10 mouse cellular contexts compared by ENCODE assay signal in the genomic region with DNA sequence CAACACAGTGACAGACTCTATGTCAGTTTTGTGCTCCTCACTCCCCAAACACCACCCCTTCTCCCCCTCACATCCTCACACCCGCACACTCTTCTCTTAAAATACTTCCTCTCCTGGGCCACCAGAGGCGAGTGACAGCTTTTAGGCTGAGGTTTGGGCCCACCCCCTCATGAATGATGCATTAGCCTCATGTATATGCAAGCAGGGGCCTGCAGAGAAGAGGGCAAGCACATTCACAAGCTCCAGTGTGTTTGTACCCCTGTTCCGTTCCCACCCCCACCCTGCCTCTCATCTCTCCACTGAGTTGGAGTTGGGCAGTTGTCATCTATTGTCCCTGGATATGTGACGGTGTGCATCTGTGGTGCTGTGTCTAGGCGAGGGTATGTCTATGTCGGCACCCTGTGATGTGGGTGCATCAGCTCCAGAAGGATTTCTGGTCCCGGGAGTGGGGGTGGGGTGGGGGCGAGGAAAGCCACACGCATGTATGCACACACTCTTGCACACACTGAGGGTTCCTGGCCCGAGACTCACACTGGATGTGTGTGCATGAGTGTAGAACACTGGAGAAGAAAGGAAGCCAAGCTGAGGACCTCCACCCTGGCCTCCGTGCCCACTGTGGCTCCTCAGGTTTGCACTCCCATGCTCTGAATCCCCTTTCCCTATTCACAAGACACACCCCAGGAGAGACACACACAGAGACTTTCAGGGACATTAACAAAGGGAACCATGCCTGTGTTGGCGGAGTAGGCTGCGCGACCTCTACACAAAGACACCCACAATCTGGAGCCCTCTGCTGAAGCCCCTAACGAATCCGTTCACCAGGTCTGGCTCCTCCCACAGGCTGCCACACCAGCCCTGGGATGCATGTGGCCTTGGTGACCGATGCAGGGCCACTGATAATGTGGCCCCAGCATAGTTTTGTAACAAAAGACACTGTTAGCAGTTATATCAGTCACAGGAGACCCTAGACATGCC. TPM values are rescaled to one million over a fixed set of nuclear protein-coding genes. Genes with fewer than 3 reads are reported as not detected.
A peak's percentile ranks its signal among the peaks of the same experiment; 100 is the strongest.
DNase-seq lines count a peak whose midpoint lies in the region; ATAC-seq lines count a peak whose summit lies in the region.
"Had no signal": no experiment of that assay in that cellular context is flagged by ENCODE, and none has a peak within 500 bp of the region (broad histone marks: within the 10 kb centered on the region; RNA-seq: fewer than 3 reads in every experiment).

No protein-coding gene starts in this region.

- no peak overlapping the region for H3K9ac ChIP-seq in embryonic facial prominence, embryonic 12.5 days
- peak overlapping the region; percentile 87 for H3K9ac ChIP-seq in hindbrain, embryonic 16.5 days (ENCODE audit: low read depth, low read length)
- peak overlapping the region; percentile 78 for H3K9ac ChIP-seq in midbrain, embryonic 15.5 days

- peak overlapping the region; percentile 9; the same call in 1 of the 2 replicates for H3K4me3 ChIP-seq in embryonic facial prominence, embryonic 12.5 days
- H3K4me3 ChIP-seq in hindbrain, embryonic 16.5 days (ENCODE audit: low read length), result peak overlapping the region; percentile 67
- H3K4me3 ChIP-seq in midbrain, embryonic 15.5 days, result peak overlapping the region; percentile 73

- H3K4me2 ChIP-seq in embryonic facial prominence, embryonic 12.5 days (replicated peaks), result peak overlapping the region; percentile 49; the same call in 1 of the 2 replicates
- peak overlapping the region; percentile 84 for H3K4me2 ChIP-seq in hindbrain, embryonic 16.5 days (ENCODE audit: low read length)
- H3K4me2 ChIP-seq in midbrain, embryonic 15.5 days, result peak overlapping the region; percentile 77

- H3K9me3 ChIP-seq in embryonic facial prominence, embryonic 12.5 days, result no peaks in the 10 kb centered on the region
- H3K9me3 ChIP-seq in hindbrain, embryonic 16.5 days (ENCODE audit: control insufficient read depth, low read length), result no peaks in the 10 kb centered on the region
- H3K9me3 ChIP-seq in midbrain, embryonic 15.5 days, result no peaks in the 10 kb centered on the region

- no peaks in the 10 kb centered on the region for H3K36me3 ChIP-seq in embryonic facial prominence, embryonic 12.5 days
- H3K36me3 ChIP-seq in hindbrain, embryonic 16.5 days (ENCODE audit: control insufficient read depth, insufficient read depth, low read length), result peaks cover 7% of the 10 kb centered on the region; the same call in 1 of the 2 replicates
- H3K36me3 ChIP-seq in midbrain, embryonic 15.5 days (replicated peaks), result peaks cover 14% of the 10 kb centered on the region

- no peak for ATAC-seq in embryonic facial prominence, embryonic 12.5 days (ENCODE audit: insufficient number of reproducible peaks, insufficient read depth, low FRiP score, low TSS enrichment)
- ATAC-seq in hindbrain, embryonic 16.5 days, result peak; percentile 83
- peak; percentile 85 for ATAC-seq in midbrain, embryonic 15.5 days (replicated peaks)
- ATAC-seq in CD4-positive, CD25-positive, alpha-beta regulatory T cell, adult 4 months, result no peak

- H3K4me1 ChIP-seq in embryonic facial prominence, embryonic 12.5 days, result peaks cover 3% of the 10 kb centered on the region; the same call in 1 of the 2 replicates
- H3K4me1 ChIP-seq in hindbrain, embryonic 16.5 days (ENCODE audit: control insufficient read depth, insufficient read depth, low read depth, low read length), result peaks cover 27% of the 10 kb centered on the region
- H3K4me1 ChIP-seq in midbrain, embryonic 15.5 days, result peaks cover 38% of the 10 kb centered on the region

- WGBS in embryonic facial prominence, embryonic 12.5 days, result 10% methylated on average over 17 of the region's 17 CpGs
- 2% methylated on average over 17 of the region's 17 CpGs for WGBS in hindbrain, embryonic 16.5 days
- 3% methylated on average over 17 of the region's 17 CpGs for WGBS in midbrain, embryonic 15.5 days

- peak; percentile 36 to 50 for DNase-seq in B cell, adult 2 months
- no peak for DNase-seq in urinary bladder, adult 2 months (ENCODE audit: low spot score)
- no peak for DNase-seq in kidney, adult 11 months
- DNase-seq in ovary, adult 18-20 months (ENCODE audit: low spot score), result no peak
- DNase-seq: cerebellum, adult 11-12 months had no signal

- 0 out of 2 replicates have a peak overlapping the region, but pooled peaks have one; percentile 11 for H3K27ac ChIP-seq in embryonic facial prominence, embryonic 12.5 days
- H3K27ac ChIP-seq in hindbrain, embryonic 16.5 days (ENCODE audit: low read depth, low read length), result peak overlapping the region; percentile 92
- H3K27ac ChIP-seq in midbrain, embryonic 15.5 days, result peak overlapping the region; percentile 95

- peaks cover 69% of the 10 kb centered on the region for H3K27me3 ChIP-seq in embryonic facial prominence, embryonic 12.5 days
- H3K27me3 ChIP-seq in hindbrain, embryonic 16.5 days (replicated peaks; ENCODE audit: control insufficient read depth, insufficient read depth, low read length), result no peaks in the 10 kb centered on the region
- peaks cover 4% of the 10 kb centered on the region; the same call in 1 of the 2 replicates for H3K27me3 ChIP-seq in midbrain, embryonic 15.5 days (replicated peaks)

RNA-seq across cellular contexts. Expression of gene Ncan, which starts 1.7 kb away (rescaled TPM):
- 4.1 and 6.1 TPM in 2 replicates for polyA plus RNA-seq in embryonic facial prominence, embryonic 12.5 days (2016; fragmentation: Nextera tagmentation; extraction: Ambion mirVana)
- polyA plus RNA-seq in hindbrain, embryonic 16.5 days (2015; fragmentation: Nextera tagmentation; extraction: Ambion mirVana), result 178 and 200 TPM in 2 replicates
- polyA plus RNA-seq in midbrain, embryonic 15.5 days (2015; fragmentation: Nextera tagmentation; extraction: Ambion mirVana), result 186 and 193 TPM in 2 replicates
- polyA plus RNA-seq in CD4-positive, CD25-positive, alpha-beta regulatory T cell, adult 4 months (2017; shearing (Covaris generic)), result not detected
- polyA plus RNA-seq in urinary bladder, adult 2 months (2012; rRNA removed), result 0.12 and 0.18 TPM in 2 replicates

RNA-seq across cellular contexts. Expression of gene Nr2c2ap, which starts 12.1 kb away (rescaled TPM):
- polyA plus RNA-seq in embryonic facial prominence, embryonic 12.5 days (2016; fragmentation: Nextera tagmentation; extraction: Ambion mirVana), result 24.2 and 25.0 TPM in 2 replicates
- 46.7 and 51.6 TPM in 2 replicates for polyA plus RNA-seq in hindbrain, embryonic 16.5 days (2015; fragmentation: Nextera tagmentation; extraction: Ambion mirVana)
- 36.7 and 39.1 TPM in 2 replicates for polyA plus RNA-seq in midbrain, embryonic 15.5 days (2015; fragmentation: Nextera tagmentation; extraction: Ambion mirVana)
- polyA plus RNA-seq in CD4-positive, CD25-positive, alpha-beta regulatory T cell, adult 4 months (2017; shearing (Covaris generic)), result 10 to 100 TPM; 43.0 to 59.3 TPM
- polyA plus RNA-seq in urinary bladder, adult 2 months (2012; rRNA removed), result 18.0 and 25.1 TPM in 2 replicates

RNA-seq across cellular contexts. Expression of gene Rfxank, which starts 19.9 kb away (rescaled TPM):
- 25.8 and 28.3 TPM in 2 replicates for polyA plus RNA-seq in embryonic facial prominence, embryonic 12.5 days (2016; fragmentation: Nextera tagmentation; extraction: Ambion mirVana)
- 12.3 and 12.5 TPM in 2 replicates for polyA plus RNA-seq in hindbrain, embryonic 16.5 days (2015; fragmentation: Nextera tagmentation; extraction: Ambion mirVana)
- 13.4 and 14.2 TPM in 2 replicates for polyA plus RNA-seq in midbrain, embryonic 15.5 days (2015; fragmentation: Nextera tagmentation; extraction: Ambion mirVana)
- 10 to 100 TPM; 67.2 to 81.8 TPM for polyA plus RNA-seq in CD4-positive, CD25-positive, alpha-beta regulatory T cell, adult 4 months (2017; shearing (Covaris generic))
- polyA plus RNA-seq in urinary bladder, adult 2 months (2012; rRNA removed), result 14.8 and 17.3 TPM in 2 replicates

RNA-seq across cellular contexts. Expression of gene Borcs8, which starts 20.3 kb away (rescaled TPM):
- polyA plus RNA-seq in embryonic facial prominence, embryonic 12.5 days (2016; fragmentation: Nextera tagmentation; extraction: Ambion mirVana), result 46.5 and 46.7 TPM in 2 replicates
- 56.4 and 57.1 TPM in 2 replicates for polyA plus RNA-seq in hindbrain, embryonic 16.5 days (2015; fragmentation: Nextera tagmentation; extraction: Ambion mirVana)
- 59.1 and 64.8 TPM in 2 replicates for polyA plus RNA-seq in midbrain, embryonic 15.5 days (2015; fragmentation: Nextera tagmentation; extraction: Ambion mirVana)
- polyA plus RNA-seq in CD4-positive, CD25-positive, alpha-beta regulatory T cell, adult 4 months (2017; shearing (Covaris generic)), result 10 to 100 TPM; 76.8 to 91.1 TPM
- polyA plus RNA-seq in urinary bladder, adult 2 months (2012; rRNA removed), result 73.8 and 74.1 TPM in 2 replicates

RNA-seq across cellular contexts. Expression of gene Mef2b, which starts 20.5 kb away (rescaled TPM):
- polyA plus RNA-seq in embryonic facial prominence, embryonic 12.5 days (2016; fragmentation: Nextera tagmentation; extraction: Ambion mirVana), result 1.4 and 1.9 TPM in 2 replicates
- polyA plus RNA-seq in hindbrain, embryonic 16.5 days (2015; fragmentation: Nextera tagmentation; extraction: Ambion mirVana), result 0.85 and 1.2 TPM in 2 replicates
- polyA plus RNA-seq in midbrain, embryonic 15.5 days (2015; fragmentation: Nextera tagmentation; extraction: Ambion mirVana), result 0.37 and 0.56 TPM in 2 replicates
- 1 to 10 TPM in 1 of 2 experiments, not detected in 1; 1.5 TPM for polyA plus RNA-seq in CD4-positive, CD25-positive, alpha-beta regulatory T cell, adult 4 months (2017; shearing (Covaris generic))
- polyA plus RNA-seq in urinary bladder, adult 2 months (2012; rRNA removed), result 0.29 and 0.35 TPM in 2 replicates
- polyA plus RNA-seq: stomach, embryonic 14.5 days had no signal

Comparison
In these comparisons a context has a peak if more than half of its experiments do, and no peak if none do; other contexts are left out.
1. DNase-seq: peak in B cell, adult 2 months (2 of 2); none in urinary bladder, adult 2 months (single experiment), kidney, adult 11 months (single experiment) and ovary, adult 18-20 months (single experiment).
2. ATAC-seq: peak in hindbrain, embryonic 16.5 days (single experiment) and midbrain, embryonic 15.5 days (single experiment); none in embryonic facial prominence, embryonic 12.5 days (single experiment) and CD4-positive, CD25-positive, alpha-beta regulatory T cell, adult 4 months (single experiment).
3. H3K27ac ChIP-seq: peak in every context shown above with its lines; median percentile 95 in midbrain, embryonic 15.5 days; 92 in hindbrain, embryonic 16.5 days; 11 in embryonic facial prominence, embryonic 12.5 days.
4. H3K4me3 ChIP-seq: peak in every context shown above with its lines; median percentile 73 in midbrain, embryonic 15.5 days; 67 in hindbrain, embryonic 16.5 days; 9 in embryonic facial prominence, embryonic 12.5 days.
5. RNA of gene Ncan, which starts 1.7 kb away (polyA plus RNA-seq): 186 to 193 TPM in midbrain, embryonic 15.5 days and 178 to 200 TPM in hindbrain, embryonic 16.5 days; 4.1 to 6.1 TPM in embryonic facial prominence, embryonic 12.5 days, 0.12 to 0.18 TPM in urinary bladder, adult 2 months and not detected in CD4-positive, CD25-positive, alpha-beta regulatory T cell, adult 4 months; every median in the first group is over 10 times any median in the second.
6. Peak in every context shown above with its lines, with median percentiles within 50 percentile points of each other: H3K4me2 ChIP-seq.